Mouse (Mus musculus) C2C12 (cell line): ENCODE data around the gene Lurap1l.

Source experiments
- CTCF ChIP-seq: IDR thresholded peaks from one replicate; pipeline ENCODE4 v1.5.1; 2011; ENCODE audit not compliant: control insufficient read depth, insufficient read depth, insufficient read length
- FOSL1 ChIP-seq: IDR thresholded peaks from one replicate; pipeline ENCODE4 v1.8.0; 2011; ENCODE audit warnings: mild to moderate bottlenecking, low read length; ENCODE audit not compliant: poor library complexity, insufficient read depth, severe bottlenecking
- MAX ChIP-seq: IDR thresholded peaks from one replicate; pipeline ENCODE4 v1.6.1; 2011; ENCODE audit warnings: mild to moderate bottlenecking, control low read depth
- MYOD1 ChIP-seq: IDR thresholded peaks from one replicate; pipeline ENCODE4 v1.6.1; 2011; ENCODE audit warnings: low read depth; ENCODE audit not compliant: control insufficient read depth, insufficient read length
- MYOG ChIP-seq: IDR thresholded peaks from one replicate; pipeline ENCODE4 v1.6.1; 2011; ENCODE audit not compliant: control insufficient read depth, insufficient read length; ENCODE audit errors: extremely low read depth

DNA sequence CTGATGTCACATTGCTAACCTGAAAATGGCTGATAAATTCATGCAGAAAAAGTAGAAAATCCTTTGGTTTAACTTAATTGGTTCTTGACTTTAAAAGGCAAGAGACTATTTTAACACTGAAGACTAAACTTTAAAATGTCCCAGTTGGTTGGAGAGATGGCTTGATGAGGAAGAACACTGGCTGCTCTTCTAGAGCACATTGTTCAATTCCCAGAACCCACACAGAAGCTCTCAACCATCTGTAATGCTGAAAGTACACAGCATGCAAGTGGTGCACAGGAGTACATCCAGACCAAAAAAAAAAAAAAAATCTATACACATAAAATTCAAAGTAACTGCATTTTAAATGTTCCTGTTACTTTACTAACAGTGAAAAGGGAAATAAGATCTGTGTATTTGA is 34.2 kb downstream of the Lurap1l start:
- TF ChIP-seq CTCF = no peak
- TF ChIP-seq MYOD1 = no peak
- no peak for TF ChIP-seq MAX
- TF ChIP-seq MYOG = no peak
- TF ChIP-seq FOSL1 = no peak
